Mouse (Mus musculus): ENCODE results near the gene Zfp865.
A peak's percentile ranks its signal among the peaks of the same experiment; 100 is the strongest.

The Zfp865 gene

GRCm38 (mm10) chr7:5080815-5081214, 60.6 kb downstream of the Zfp865 start:
- no peak for DNase-seq (ENCODE audit: low spot score in 2 of 2)

GRCm38 (mm10) chr7:5081241-5081640, 61.1 kb downstream of the Zfp865 start:
- DNase-seq (ENCODE audit: low spot score in 2 of 2): no peak

- DNase-seq (ENCODE audit: low spot score in 2 of 2): no peak
Observed at GRCm38 (mm10) chr7:5081939-5082338, 61.8 kb downstream of the Zfp865 start.

- peak in 1 of 2 experiments; percentile 59 for DNase-seq (ENCODE audit: low spot score in 2 of 2)
Observed at GRCm38 (mm10) chr7:5083325-5084105, 63.3 kb downstream of the Zfp865 start.

- no peak for DNase-seq (ENCODE audit: low spot score in 2 of 2)
Observed at GRCm38 (mm10) chr7:5085512-5085911, 65.3 kb downstream of the Zfp865 start.
